Comparison of ENCODE assay signal across 9 mouse cellular contexts in genomic region chr4:70311530-70311929, GRCm38 (mm10).
DNase-seq lines count a peak whose midpoint lies in the region; ATAC-seq and TF ChIP-seq lines count a peak whose summit lies in the region.
"Had no signal": no experiment of that assay in that cellular context is flagged by ENCODE, and none has a peak within 500 bp of the region (broad histone marks: within the 10 kb centered on the region; RNA-seq: fewer than 3 reads in every experiment).

No protein-coding gene starts in this region.

- peak overlapping the region; percentile 74 for H3K27ac ChIP-seq in layer of hippocampus, adult 2 months
- no peak overlapping the region for H3K27ac ChIP-seq in neural tube, embryonic 14.5 days (ENCODE audit: low read depth, low read length)
- H3K27ac ChIP-seq in kidney, embryonic 16.5 days (ENCODE audit: low read length) = no peak overlapping the region
- H3K27ac ChIP-seq: liver, embryonic 15.5 days had no signal

- peaks cover 4% of the 10 kb centered on the region; the same call in 1 of the 2 replicates for H3K4me1 ChIP-seq in neural tube, embryonic 14.5 days (ENCODE audit: control insufficient read depth, insufficient read depth, low read length)
- H3K4me1 ChIP-seq in kidney, embryonic 16.5 days (ENCODE audit: insufficient read depth, low read length) = no peaks in the 10 kb centered on the region
- H3K4me1 ChIP-seq: liver, embryonic 15.5 days had no signal

- peak; percentile 33 for DNase-seq in lung, postnatal 10 days
- no peak for DNase-seq in lung, postnatal 25 days (ENCODE audit: low spot score)
- DNase-seq in cerebellum, postnatal 10 days = peak; percentile 73 to 82
- DNase-seq in layer of hippocampus, adult 2 months (ENCODE audit: low spot score in 2 of 2) = peak; percentile 64 to 80
- DNase-seq in T-cell, adult 2 months (ENCODE audit: low spot score) = no peak

- H3K27me3 ChIP-seq in neural tube, embryonic 14.5 days (ENCODE audit: control insufficient read depth, insufficient read depth, low read length) = no peaks in the 10 kb centered on the region
- H3K27me3 ChIP-seq in kidney, embryonic 16.5 days (ENCODE audit: insufficient read depth, low read length) = no peaks in the 10 kb centered on the region
- H3K27me3 ChIP-seq: liver, embryonic 15.5 days had no signal

- no peak overlapping the region for H3K4me2 ChIP-seq in neural tube, embryonic 14.5 days (ENCODE audit: low read depth, low read length)
- H3K4me2 ChIP-seq in kidney, embryonic 16.5 days (replicated peaks; ENCODE audit: low read depth, low read length) = no peak overlapping the region
- H3K4me2 ChIP-seq: liver, embryonic 15.5 days had no signal

- H3K4me3 ChIP-seq in layer of hippocampus, adult 2 months = no peak overlapping the region
- H3K4me3 ChIP-seq in neural tube, embryonic 14.5 days (ENCODE audit: low read depth, low read length) = no peak overlapping the region
- no peak overlapping the region for H3K4me3 ChIP-seq in kidney, embryonic 16.5 days (ENCODE audit: low read length)
- H3K4me3 ChIP-seq: liver, embryonic 15.5 days had no signal

- TF ChIP-seq CTCF in layer of hippocampus, adult 2 months (conservative IDR thresholded peaks at IDR 0.05) = no peak

- ATAC-seq in neural tube, embryonic 14.5 days (ENCODE audit: low read depth) = peak; percentile 85
- ATAC-seq in CD4-positive, CD25-positive, alpha-beta regulatory T cell, adult 4 months = no peak
- ATAC-seq in kidney, embryonic 16.5 days (ENCODE audit: low FRiP score, low TSS enrichment) = no peak

- no peaks in the 10 kb centered on the region for H3K9me3 ChIP-seq in neural tube, embryonic 14.5 days (ENCODE audit: control insufficient read depth, low read length)
- no peaks in the 10 kb centered on the region for H3K9me3 ChIP-seq in kidney, embryonic 16.5 days (ENCODE audit: low read length)
- H3K9me3 ChIP-seq: liver, embryonic 15.5 days had no signal

- 50% methylated on average over 5 of the region's 5 CpGs for WGBS in neural tube, embryonic 14.5 days
- 83% methylated on average over 5 of the region's 5 CpGs for WGBS in kidney, embryonic 16.5 days

- peaks cover 7% of the 10 kb centered on the region for H3K36me3 ChIP-seq in neural tube, embryonic 14.5 days (ENCODE audit: control insufficient read depth, insufficient read depth, low read length)
- peaks cover 11% of the 10 kb centered on the region for H3K36me3 ChIP-seq in kidney, embryonic 16.5 days (ENCODE audit: insufficient read depth, low read length)

- no peak overlapping the region for H3K9ac ChIP-seq in neural tube, embryonic 14.5 days (replicated peaks; ENCODE audit: low read depth, low read length)
- no peak overlapping the region for H3K9ac ChIP-seq in kidney, embryonic 16.5 days (replicated peaks; ENCODE audit: low read length)
- H3K9ac ChIP-seq: liver, embryonic 15.5 days had no signal

Comparison
In these comparisons a context has a peak if more than half of its experiments do, and no peak if none do; other contexts are left out.
1. DNase-seq: peak in lung, postnatal 10 days (single experiment), cerebellum, postnatal 10 days (2 of 2) and layer of hippocampus, adult 2 months (2 of 2); none in lung, postnatal 25 days (single experiment) and T-cell, adult 2 months (single experiment).